Mouse (Mus musculus): ENCODE measurements around the gene Olfr1506.
"Not testable (repeated sequence)": the region's sequence is repeated elsewhere in the genome, so short reads cannot be mapped to it uniquely, and the experiment has no call there.

Olfr1506 gene

GRCm38 (mm10) chr2:90224393-90224792, at the start of gene Olfr1506:
Olfr1506 (minus strand) TSS chr2:90224493.
- DNase-seq (ENCODE audit: extremely low read depth, low read depth, low spot score): not testable (repeated sequence)

- DNase-seq (ENCODE audit: extremely low read depth, low read depth, low spot score): no peak
Measured at GRCm38 (mm10) chr2:90270932-90271331, 46.6 kb upstream of the Olfr1506 start, which contains the start of gene Olfr1271. Olfr1271 (minus strand) TSS chr2:90271032.

GRCm38 (mm10) chr2:90257492-90257891, 33.2 kb upstream of the Olfr1506 start, which contains the start of gene Olfr142:
Olfr142 (minus strand) TSS chr2:90257592.
- DNase-seq (ENCODE audit: extremely low read depth, low read depth, low spot score): no peak

GRCm38 (mm10) chr2:90199606-90200005, 24.7 kb downstream of the Olfr1506 start:
- DNase-seq (ENCODE audit: extremely low read depth, low read depth, low spot score): not testable (repeated sequence)

- DNase-seq (ENCODE audit: extremely low read depth, low read depth, low spot score): not testable (repeated sequence)
Measured at GRCm38 (mm10) chr2:90195285-90195684, 29.0 kb downstream of the Olfr1506 start.

GRCm38 (mm10) chr2:90194750-90195149, 29.5 kb downstream of the Olfr1506 start:
- not testable (repeated sequence) for DNase-seq (ENCODE audit: extremely low read depth, low read depth, low spot score)

- not testable (repeated sequence) for DNase-seq (ENCODE audit: extremely low read depth, low read depth, low spot score)
Measured at GRCm38 (mm10) chr2:90187082-90187481, 37.2 kb downstream of the Olfr1506 start.

- DNase-seq (ENCODE audit: extremely low read depth, low read depth, low spot score): not testable (repeated sequence)
Measured at GRCm38 (mm10) chr2:90186082-90186481, 38.2 kb downstream of the Olfr1506 start.
